Mouse (Mus musculus): ENCODE results near the gene Arhgap45. TPM values are rescaled to one million over a fixed set of nuclear protein-coding genes. Genes with fewer than 3 reads are reported as not detected.
"Not testable (repeated sequence)": the region's sequence is repeated elsewhere in the genome, so short reads cannot be mapped to it uniquely, and the experiment has no call there.

Arhgap45 gene
- total RNA-seq, 4 experiments from 2014 or later, result 0.48 to 1.3 (median 0.84) TPM

DNA sequence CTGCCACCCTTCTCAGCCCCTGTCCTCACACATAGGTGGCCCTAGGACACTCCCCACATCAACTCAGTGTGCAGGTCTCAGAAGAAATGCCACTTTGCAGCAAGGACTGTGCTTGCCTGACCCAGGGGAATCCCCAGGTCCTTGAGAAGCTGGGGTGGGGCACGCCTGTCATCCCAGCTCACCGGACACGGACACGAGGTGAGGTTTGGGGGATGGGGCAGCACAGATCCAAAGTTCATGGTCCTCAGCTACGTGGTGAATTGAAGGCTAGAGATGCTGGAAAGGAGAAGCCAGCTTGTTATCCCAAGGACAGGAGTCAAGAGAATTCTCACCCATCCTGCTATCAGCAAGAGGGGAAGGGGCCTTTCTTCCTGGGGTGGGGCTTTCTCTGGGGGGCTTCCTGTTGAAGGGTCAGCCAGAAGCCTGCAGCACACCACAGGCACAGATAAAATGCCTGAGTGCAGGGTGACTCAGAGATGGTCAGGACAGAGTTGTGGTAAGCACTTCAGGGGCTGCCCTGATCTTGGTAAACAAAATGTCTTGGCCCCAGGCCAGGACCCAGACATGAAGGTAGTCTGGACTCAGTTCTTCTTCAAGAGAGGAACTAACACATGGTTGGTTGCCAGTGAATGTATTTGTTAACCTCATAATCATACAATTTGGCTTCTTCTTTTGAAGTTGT lies 16.5 kb downstream of the Arhgap45 start:
- DNase-seq (ENCODE audit: low spot score in 2 of 2), result no peak

DNA sequence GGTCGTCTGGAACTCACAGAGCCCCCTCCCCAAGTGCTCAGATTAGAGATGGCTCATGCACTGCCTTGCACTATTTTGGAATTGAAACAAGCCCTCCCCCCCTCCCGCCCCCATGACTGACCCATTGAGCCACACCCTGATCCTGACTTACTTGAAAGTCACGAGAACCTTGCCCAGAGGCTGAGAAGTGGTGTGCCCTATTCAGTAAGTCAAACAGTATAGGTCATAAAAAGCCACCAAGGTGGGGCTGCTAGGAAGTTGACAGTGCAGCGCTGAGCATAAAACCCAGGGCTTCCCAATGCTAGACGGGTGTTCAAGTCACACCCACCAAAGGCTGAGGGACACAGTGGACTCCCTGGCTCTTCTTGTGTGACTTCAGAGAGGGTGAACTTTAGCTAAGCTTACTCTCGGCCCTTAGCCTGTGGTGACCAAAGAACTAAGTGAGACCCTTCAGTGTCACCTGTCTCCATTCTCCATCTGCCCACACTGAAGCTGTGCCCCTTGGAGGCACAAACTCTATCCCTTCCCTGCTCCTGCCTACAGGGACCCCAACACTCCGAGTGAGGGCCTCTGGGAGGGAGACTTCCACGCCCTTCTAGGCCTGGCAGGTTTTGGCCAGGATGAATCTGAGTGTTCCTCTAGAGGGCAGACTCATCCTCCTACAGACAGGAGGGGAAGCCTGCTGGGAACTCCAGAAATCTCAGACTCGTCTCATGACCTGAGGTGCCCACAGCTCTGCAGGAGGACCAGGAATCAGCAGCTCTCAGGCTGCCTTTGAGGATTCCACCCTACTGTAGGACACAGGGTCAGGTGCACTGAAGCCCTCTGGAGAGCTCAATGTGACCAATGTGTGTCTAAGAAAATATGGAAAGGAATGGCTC lies 17.3 kb downstream of the Arhgap45 start:
- DNase-seq (ENCODE audit: low spot score in 2 of 2), result no peak

DNA sequence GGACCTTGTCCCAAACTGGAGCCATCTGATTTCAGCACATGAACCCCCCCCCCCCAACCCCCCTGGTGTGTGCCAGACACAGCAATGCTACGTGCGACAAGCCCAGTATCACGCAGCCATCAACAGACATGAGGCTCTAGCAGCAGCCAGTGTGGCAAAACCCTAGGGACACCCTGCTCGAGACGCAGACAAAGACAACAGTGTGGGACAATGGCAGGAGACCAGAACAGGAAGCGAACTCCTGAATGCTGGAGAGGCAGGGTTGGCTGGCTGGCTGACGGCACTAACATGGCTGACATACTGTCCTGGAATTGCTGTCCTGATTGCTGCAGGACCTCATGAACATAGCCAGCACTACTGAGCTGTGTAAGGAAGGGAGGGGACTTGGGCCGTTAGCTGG lies 18.7 kb downstream of the Arhgap45 start:
- no peak for DNase-seq (ENCODE audit: low spot score in 2 of 2)

GRCm38 (mm10) chr10:80035686-80036085 lies 19.2 kb downstream of the Arhgap45 start:
- no peak for DNase-seq (ENCODE audit: low spot score in 2 of 2)

GRCm38 (mm10) chr10:80036832-80037231 lies 20.4 kb downstream of the Arhgap45 start:
- no peak for DNase-seq (ENCODE audit: low spot score in 2 of 2)

GRCm38 (mm10) chr10:80039559-80039979 lies 23.1 kb downstream of the Arhgap45 start, which contains the start of gene Polr2e:
Gene Polr2e, minus strand, starts transcription at chr10:80039795.
- peak; percentile 96 to 98 for DNase-seq (ENCODE audit: low spot score in 2 of 2)

GRCm38 (mm10) chr10:80041409-80042060 lies 25.1 kb downstream of the Arhgap45 start:
- not testable (repeated sequence) for DNase-seq (ENCODE audit: low spot score in 2 of 2)

GRCm38 (mm10) chr10:80044087-80044486 lies 27.6 kb downstream of the Arhgap45 start:
- DNase-seq (ENCODE audit: low spot score in 2 of 2), result no peak

GRCm38 (mm10) chr10:80045364-80045763 lies 28.9 kb downstream of the Arhgap45 start:
- not testable (repeated sequence) for DNase-seq (ENCODE audit: low spot score in 2 of 2)

DNA sequence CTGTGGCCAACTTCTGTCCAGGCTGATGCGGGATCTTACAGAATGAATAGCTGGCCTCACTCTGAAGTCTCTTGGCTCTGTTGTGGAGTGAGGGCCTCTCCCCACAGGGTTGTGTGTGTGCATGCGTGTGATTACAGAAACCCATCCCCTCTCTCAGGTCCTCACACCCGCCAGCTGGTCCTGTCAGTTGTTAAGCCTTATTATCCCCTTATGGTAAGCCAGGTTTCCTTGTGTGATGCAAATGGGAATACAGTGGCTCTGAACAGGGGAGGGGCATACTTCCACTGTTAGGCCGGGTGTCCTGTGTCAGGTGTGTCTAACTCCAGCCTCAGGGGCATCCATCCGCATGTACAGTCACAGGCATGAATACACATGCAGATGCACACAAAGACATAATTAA lies 29.3 kb downstream of the Arhgap45 start:
- no peak for DNase-seq (ENCODE audit: low spot score in 2 of 2)

DNA sequence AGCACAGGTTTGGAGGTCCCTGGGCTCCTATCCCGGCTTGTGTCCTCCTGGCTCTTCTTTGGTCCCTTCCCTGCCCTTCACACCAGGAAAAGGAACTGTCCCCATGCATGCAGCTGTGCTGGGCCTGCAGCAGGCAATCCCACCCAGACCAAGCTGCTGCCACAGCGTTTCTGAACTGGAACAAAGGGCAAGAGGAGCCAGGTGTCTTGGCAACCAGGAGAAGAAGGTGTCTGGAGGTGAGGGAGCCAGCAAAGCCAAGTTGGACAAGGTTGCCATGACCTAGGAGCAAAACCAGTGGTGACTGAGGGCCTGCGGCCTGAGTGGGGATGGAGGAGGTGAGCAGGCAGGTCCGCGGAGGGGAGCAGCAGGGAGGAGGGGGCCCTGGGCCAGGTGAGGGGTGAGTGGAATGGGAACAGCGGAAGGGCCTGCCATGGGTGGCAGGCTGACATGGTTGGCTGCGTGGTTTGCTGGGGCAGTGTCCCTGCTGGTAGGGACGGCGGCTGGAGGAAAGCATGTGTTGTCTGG lies 30.6 kb downstream of the Arhgap45 start, which contains the start of gene Gpx4:
Gene Gpx4, plus strand, starts transcription at position 126 of the 525 bp plus-strand sequence.
- no peak for DNase-seq (ENCODE audit: low spot score in 2 of 2)

GRCm38 (mm10) chr10:80048396-80048795 lies 31.9 kb downstream of the Arhgap45 start:
- DNase-seq (ENCODE audit: low spot score in 2 of 2), result no peak

DNA sequence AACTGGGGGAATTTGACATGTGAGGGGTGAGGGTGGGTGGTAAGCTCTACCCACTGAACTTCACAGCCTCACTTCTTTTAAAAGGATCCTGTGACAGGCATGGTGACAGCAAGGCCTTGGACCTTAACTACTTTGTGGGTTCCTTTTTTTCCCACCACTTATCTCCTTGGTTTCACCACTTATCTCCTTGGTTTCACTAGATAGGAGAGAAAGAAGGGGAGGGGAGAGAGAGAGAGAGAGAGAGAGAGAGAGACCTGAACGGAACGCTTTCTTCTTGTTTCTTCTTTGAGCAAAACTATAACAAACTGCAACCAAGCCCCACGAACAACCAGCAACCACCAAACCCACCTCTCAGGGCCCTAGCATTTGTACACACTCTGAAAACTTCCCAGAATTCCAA lies 32.4 kb downstream of the Arhgap45 start:
- DNase-seq (ENCODE audit: low spot score in 2 of 2), result no peak

- DNase-seq (ENCODE audit: low spot score in 2 of 2), result no peak
Measured at GRCm38 (mm10) chr10:80050244-80050643, 33.8 kb downstream of the Arhgap45 start.

DNA sequence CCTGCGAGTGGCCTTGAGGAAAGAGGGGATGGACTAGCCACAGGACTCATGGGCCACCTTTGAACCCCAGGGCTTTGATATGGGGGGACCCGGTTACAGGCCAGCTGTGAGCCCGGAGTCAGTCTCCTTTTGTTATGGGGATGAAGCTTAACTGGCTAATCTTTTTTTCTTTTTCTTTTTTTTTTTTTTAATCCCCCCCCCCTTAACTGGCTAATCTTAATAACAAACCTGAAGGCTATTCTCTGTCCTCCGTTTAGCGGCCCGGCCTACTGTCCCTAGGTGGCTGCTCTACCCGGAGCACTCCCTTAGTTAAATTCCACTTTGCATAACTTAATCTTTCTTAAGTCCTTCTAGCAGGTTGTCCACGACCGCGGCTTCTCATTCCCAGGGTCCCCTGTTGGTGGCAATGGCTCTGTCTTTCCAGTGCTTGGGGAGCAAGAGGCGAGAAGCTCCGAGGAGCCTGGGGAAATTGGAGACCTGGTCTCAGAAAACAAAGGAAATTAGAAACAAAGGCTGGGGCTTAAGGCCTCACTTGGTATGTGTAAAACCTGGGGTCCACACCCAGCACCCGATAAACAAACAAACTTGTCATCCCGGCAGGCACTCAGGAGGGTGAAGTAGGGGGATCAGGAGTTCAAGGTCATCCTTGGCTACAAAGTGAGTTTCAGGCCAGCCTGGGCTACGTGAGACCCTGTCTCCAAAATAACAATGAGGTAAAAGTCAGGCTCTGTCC lies 34.6 kb downstream of the Arhgap45 start:
- DNase-seq (ENCODE audit: low spot score in 2 of 2), result no peak

DNA sequence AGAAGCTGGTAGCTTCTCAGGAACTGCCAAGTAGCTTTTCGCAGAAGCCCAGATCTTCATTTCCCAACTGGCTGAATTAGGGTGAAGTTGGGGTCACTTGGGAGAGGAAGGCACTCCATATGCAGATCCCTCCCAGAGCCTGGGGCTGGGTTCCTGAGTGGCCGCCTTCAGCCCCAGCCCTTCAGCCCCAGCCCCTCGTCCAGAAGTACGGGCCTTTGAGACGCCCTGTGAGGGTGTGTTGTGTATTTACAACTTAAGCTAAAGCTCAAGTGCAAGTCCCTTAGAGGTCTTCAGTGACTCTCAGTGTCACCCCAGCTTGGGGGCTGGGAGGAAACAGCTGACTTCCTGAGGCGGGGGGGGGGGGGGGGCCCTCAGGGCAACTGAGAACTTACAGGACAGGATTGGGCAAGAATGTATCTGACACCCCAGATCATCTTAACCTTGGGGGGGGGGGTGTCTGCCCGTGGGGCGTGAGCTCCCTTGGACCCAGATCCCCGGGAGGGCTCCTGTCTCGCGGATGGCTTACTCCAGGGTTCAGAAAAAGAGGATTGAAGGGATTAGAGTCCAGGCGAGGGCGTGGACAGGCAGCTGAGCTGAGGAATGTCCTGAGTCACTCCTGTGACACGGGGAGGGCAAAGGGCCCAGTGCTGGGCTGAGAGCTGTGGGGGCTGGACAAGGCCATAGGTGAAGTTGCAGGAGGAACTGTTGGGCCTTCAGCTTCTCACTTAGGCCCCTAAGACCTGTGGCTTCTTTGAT lies 35.3 kb downstream of the Arhgap45 start:
- peak; percentile 55 to 66 for DNase-seq (ENCODE audit: low spot score in 2 of 2)

DNA sequence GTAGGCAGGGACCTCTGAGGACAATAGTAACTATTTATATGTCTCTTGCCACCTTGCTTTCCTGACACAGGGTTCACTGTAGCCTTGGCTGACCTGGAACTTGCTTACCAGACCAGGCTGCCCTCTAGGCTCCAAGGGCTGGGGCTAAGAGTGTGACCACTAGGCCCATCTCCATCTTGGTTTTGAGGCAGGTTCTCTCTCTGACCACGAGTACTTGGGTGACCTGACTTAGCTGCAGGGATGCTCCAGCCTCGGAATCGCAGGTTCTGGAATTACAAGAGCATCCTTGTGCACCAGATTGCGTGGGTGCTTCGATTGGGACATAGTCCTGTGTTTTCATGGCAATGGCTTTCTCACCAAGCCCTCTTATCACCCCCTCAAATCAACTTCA lies 35.9 kb downstream of the Arhgap45 start:
- DNase-seq (ENCODE audit: low spot score in 2 of 2), result no peak

DNA sequence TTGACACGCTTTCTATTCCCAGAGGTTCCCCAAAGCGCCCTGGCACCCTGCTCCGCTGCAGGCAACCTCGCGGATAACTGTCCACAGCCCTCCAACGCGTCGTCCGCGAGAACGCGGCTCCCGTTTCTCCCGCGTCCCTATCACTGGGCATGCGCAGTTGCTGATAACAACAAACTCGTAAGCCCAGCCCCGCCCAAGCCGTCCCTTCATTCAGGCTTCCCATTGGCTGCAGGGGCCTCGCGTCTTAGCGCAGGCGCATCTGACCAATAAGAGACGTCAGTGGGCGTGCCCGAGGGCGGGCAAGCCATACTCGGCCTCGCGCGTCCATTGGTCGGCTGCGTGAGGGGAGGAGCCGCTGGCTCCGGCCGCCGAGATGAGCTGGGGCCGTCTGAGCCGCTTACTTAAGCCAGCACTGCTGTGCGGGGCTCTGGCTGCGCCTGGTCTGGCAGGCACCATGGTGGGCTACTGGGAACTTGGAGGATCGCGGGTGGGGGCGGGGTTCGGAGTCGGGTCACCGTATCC lies 36.9 kb downstream of the Arhgap45 start:
- DNase-seq (ENCODE audit: low spot score in 2 of 2), result peak; percentile 99 to 100

GRCm38 (mm10) chr10:80053831-80054815 lies 37.7 kb downstream of the Arhgap45 start:
- DNase-seq (ENCODE audit: low spot score in 2 of 2), result peak; percentile 46 to 55
